Mouse (Mus musculus) left cerebral cortex, postnatal 36 days (tissue): ENCODE results near the gene Far1. TPM values are rescaled to one million over a fixed set of nuclear protein-coding genes. Genes with fewer than 3 reads are reported as not detected.
A peak's percentile ranks its signal among the peaks of the same experiment; 100 is the strongest.

Experiments
- DNase-seq, 2 experiments: peaks; one replicate each; pipeline ENCODE4 v3.0.0; 2021 to 2022; ENCODE audit warnings: low spot score in 2 of 2, mixed read lengths in 1 of 2
- intact Hi-C: fragments of 180-260 bp; cut with DNase I; formaldehyde crosslinking; loops from one replicate; pipeline ENCODE4 v1.15.1; 2025
- total RNA-seq, 2 experiments: library from RNA; stranded (reverse); gene quantifications; 2 replicates each; pipeline ENCODE4 v1.2.3; 2021

Far1 gene
- total RNA-seq, result 100 to 1,000 TPM in 1 of 2 experiments, 10 to 100 TPM in 1; 92.2 to 143 TPM

- intact Hi-C loops, result loop anchor here (10.0 kb wide), 1 partner anchor 139 kb away; no protein-coding TSS in a partner anchor
- peak; percentile 100 for DNase-seq
Observed at GRCm38 (mm10) chr7:113513286-113513962, at the start of gene Far1. Far1 (plus strand) TSS chr7:113513834.

DNA sequence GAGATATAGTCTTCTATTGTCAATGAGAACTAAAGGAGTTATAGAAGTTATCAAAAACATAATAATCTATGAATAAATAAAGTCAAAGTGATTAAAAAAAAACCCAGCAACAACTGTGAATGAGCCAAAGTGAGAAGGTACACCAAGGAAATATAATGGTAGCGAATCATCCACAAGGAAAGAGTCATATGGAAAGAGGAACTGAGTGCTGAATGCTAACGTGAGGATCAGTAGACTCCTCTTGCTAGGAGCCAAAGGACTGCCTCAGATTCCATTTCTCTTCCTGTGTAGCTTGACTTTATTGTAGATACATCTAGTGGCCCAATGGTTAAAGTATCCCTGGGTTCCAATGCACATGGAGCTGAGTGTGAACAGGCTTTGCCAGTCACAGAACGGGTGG is 45.3 kb upstream of the Far1 start:
- intact Hi-C loops, result no loop called here
- no peak for DNase-seq

DNA sequence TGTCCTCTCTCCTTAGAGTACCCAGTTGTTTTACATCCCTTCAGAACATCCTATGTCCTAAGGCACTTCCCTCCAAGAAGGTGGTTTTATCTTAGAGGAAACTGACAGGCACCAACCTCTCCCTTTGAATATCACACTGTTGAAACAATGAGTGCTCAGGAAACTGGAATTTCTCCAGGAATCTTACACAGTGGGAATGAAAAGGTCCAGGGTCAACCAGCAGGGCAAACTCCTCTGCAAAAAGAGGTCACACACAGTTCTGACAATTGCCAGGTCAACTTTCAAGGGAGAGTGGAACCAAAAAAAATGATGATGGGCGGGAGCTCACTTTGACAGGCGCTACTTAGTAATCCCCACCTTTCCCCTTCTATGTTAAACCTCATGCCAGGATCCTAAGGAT is 43.0 kb upstream of the Far1 start:
- intact Hi-C loops, result no loop called here
- no peak for DNase-seq

DNA sequence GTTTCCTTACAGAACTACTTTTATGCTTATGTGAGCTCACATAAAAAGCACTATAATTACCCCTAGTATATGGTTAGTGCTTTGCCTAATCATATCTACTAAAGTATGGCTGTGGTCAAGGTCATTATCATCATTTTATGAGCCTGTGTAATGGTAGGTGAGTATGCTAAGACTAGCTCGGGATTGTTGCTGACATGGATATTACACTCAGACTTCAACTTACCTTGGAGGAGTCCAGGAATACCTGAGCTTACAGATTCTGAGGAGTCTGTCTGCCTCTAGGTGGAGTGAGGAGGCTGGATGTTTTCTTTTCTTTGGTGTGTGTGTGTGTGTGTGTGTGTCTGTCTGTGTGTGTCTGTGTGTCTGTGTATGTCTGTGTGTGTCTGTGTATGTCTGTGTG is 42.0 kb upstream of the Far1 start:
- intact Hi-C loops, result no loop called here
- DNase-seq, result no peak

GRCm38 (mm10) chr7:113495792-113496191 is 17.8 kb upstream of the Far1 start:
- intact Hi-C loops, result no loop called here
- DNase-seq, result no peak

DNA sequence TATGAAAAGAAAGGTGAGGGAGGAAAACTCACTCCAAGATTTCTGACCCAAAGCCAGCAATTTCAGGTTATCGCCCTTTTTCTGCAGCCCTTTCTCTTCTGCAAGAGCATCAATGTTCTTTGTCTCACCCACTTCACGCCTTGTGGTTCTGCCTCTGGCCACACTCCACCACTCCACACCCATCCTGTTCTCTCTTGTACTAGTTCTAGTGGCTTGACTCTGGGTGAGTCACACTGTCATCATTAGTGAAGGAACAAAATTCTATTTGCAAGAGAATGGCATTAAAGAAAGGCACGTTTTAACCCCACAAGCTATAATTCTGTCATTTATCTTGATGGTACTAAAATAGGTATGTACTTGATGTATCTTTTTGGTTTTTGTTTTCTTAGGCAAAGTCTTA is 15.2 kb upstream of the Far1 start:
- no peak for DNase-seq
- intact Hi-C loops, result no loop called here

GRCm38 (mm10) chr7:113499821-113500220 is 13.8 kb upstream of the Far1 start:
- intact Hi-C loops, result no loop called here
- DNase-seq, result no peak

DNA sequence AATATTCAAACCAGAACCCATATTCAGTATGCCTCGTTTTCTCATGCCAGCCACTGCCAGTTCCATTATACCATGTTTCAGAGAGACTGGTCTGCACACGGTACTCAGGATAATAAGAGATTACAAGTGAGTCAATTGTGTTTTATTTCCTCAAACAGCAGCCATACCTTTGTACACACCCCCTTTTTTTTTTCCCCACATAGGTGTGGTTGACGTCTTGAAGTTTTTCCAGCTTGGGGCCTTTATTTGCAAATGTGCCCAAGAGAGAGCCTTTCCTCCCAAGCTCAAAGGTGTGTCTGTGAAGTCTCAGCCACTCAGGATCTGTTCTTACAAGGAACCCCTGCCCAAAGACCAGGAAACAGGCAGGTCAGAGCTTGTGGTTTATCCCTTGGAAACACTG is 11.2 kb upstream of the Far1 start:
- no peak for DNase-seq
- intact Hi-C loops, result no loop called here

DNA sequence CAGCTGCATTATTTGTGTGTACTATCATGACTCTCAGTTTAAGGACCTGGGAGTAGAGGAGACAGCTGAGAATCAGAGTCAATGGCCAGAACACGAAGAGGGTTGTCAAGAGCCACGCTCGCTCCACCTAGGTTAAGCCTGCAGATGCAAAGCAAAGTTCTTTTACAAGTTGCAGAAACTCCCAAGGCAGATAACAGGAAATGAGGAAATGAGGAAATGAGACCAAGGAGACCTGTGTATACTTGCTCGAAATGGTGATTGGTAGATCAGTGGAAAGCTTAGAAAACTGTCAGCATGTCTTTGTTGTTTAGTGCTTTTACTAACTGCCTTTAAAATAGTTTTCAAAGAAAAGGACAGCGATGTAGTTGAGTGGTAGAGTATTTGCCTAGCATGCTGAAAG is 8.6 kb upstream of the Far1 start:
- no peak for DNase-seq
- intact Hi-C loops, result no loop called here

GRCm38 (mm10) chr7:113505516-113506045 is 8.1 kb upstream of the Far1 start:
- no peak for DNase-seq
- intact Hi-C loops, result no loop called here

DNA sequence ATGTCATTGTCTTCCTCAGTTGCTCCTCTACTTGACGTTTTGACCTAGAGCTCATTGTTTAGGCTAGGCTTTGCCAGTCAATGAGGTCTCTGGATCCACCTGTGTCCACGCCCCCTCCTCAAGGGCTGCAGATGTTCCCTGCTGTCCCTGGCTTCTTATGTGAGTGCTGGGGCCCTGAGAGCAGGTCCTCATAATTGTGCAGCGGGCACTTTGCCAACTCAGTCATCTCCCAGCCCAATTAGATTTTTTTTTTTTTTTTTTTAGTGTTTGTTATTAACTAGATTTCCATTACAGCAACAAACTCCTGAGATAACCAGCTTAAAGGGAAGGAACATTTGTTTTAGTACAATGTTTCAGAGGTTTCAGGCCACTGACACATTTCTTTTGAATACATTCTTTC is 5.8 kb upstream of the Far1 start:
- no peak for DNase-seq
- intact Hi-C loops, result no loop called here

DNA sequence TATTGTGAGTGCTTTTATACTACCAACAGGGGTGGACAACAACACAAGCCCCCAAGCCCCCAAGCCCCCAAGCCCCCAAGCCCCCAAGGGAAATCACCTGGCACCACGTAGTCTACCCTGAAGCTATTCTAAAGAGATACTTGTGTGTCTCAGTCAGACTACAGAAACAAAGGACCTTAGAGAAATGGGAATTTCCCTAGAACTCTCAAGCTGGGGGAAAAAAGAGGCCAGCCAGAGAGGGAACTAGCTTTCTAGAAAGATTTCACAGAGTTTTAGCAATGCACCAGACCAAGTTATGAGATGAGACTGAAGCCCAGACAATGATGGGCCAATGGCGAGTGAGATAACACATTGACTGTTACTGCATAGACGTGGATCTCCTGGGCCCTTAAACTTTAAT is 2.2 kb upstream of the Far1 start:
- no peak for DNase-seq
- intact Hi-C loops, result loop anchor here (10.0 kb wide), 1 partner anchor 137 kb away; no protein-coding TSS in a partner anchor

- no peak for DNase-seq
- intact Hi-C loops, result loop anchor here (10.0 kb wide), 1 partner anchor 138 kb away; no protein-coding TSS in a partner anchor
Observed at GRCm38 (mm10) chr7:113512527-113513285, 928 bp upstream of the Far1 start.

- no peak for DNase-seq
- intact Hi-C loops, result loop anchor here (10.0 kb wide), 1 partner anchor 139 kb away; no protein-coding TSS in a partner anchor
Observed at GRCm38 (mm10) chr7:113513963-113514649, 472 bp downstream of the Far1 start.

DNA sequence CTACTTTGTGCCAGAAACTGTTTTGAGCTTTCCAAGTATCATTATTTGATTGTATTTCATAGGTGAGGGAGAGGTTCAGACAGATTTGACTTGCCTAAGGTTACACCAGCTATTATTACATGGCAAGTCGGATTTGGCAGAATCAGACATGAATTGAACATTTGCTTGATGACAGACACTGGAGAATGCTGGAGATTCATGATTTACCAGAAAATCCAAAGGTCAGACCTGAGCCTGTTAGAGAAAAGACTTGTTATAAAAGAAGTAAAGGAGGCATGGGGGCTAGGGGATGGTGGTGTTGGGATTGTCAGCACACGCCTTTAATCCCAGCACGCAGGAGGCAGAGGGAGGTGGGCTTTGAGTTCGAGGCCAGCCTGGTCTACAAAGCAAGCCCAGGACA is 2.2 kb downstream of the Far1 start:
- intact Hi-C loops, result loop anchor here (10.0 kb wide), 1 partner anchor 141 kb away; no protein-coding TSS in a partner anchor

DNA sequence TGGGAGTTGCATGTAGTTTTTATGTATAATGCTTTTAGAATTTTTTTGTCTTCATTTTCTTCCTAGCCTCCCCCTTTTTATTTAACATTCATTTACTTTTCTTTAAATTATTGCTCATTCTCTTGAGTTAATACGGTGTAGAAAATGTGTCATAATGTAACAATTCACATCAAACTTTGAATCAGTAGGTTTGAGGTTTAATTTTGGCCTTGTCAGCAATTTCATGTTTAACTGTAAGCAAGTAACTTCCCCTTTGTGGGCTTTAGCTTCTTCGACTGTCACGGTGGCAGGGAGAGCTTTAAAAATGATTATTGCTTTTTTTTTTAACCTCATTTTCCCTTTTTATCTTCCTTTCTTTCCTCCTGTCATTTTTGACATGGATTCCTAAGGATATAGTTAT is 4.8 kb downstream of the Far1 start:
- intact Hi-C loops, result loop anchor here (10.0 kb wide), 1 partner anchor 144 kb away; no protein-coding TSS in a partner anchor
- DNase-seq, result no peak

More for the DNA sequence above, 2.2 kb downstream of the Far1 start:
- no peak for DNase-seq

DNA sequence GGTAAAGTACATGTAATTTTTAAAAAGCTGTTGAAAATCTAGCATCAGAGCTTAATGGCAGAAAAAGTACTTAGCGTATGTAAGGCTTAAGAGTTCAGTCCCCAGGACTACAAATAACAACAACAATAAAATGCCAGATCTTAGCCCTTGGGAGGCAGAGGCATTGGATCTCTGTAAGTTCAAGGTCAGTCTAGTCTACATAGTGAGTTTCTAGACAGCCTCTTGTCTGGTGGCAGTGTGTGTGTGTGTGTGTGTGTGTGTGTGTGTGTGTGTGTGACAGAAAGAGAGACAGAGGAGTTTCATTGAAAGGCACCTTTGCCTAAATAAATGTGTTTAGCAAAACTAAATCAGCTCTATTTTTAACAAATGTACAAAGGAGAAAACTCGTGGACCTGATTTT is 5.3 kb downstream of the Far1 start:
- no peak for DNase-seq
- intact Hi-C loops, result loop anchor here (10.0 kb wide), 1 partner anchor 144 kb away; no protein-coding TSS in a partner anchor

DNA sequence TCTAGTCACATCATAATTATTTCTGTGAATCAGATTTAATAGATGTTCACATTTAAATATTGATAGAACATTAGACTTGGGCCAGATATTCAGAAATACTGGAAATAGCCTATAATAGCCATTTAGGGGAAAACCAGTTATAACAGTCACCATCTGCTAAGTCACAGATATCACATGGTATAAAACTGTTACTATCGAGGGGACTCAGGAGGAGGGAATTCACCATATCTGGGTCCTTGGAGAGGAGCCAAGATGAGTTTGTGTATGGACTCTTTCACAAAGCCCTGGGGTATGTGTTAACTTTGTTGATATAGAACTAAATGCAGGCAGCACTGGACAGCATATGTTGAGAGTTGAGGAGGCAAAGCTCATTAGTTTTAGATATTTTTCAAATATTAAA is 29.5 kb downstream of the Far1 start:
- intact Hi-C loops, result no loop called here
- no peak for DNase-seq

GRCm38 (mm10) chr7:113551742-113552463 is 38.3 kb downstream of the Far1 start:
- intact Hi-C loops, result no loop called here
- DNase-seq, result no peak
